Mouse (Mus musculus): ENCODE measurements around the gene Stard7. TPM values are rescaled to one million over a fixed set of nuclear protein-coding genes. Genes with fewer than 3 reads are reported as not detected.
"Not testable (repeated sequence)": the region's sequence is repeated elsewhere in the genome, so short reads cannot be mapped to it uniquely, and the experiment has no call there.

The Stard7 gene
- polyA plus RNA-seq, 1 experiment from 2014 or later = 92.5 TPM

DNA sequence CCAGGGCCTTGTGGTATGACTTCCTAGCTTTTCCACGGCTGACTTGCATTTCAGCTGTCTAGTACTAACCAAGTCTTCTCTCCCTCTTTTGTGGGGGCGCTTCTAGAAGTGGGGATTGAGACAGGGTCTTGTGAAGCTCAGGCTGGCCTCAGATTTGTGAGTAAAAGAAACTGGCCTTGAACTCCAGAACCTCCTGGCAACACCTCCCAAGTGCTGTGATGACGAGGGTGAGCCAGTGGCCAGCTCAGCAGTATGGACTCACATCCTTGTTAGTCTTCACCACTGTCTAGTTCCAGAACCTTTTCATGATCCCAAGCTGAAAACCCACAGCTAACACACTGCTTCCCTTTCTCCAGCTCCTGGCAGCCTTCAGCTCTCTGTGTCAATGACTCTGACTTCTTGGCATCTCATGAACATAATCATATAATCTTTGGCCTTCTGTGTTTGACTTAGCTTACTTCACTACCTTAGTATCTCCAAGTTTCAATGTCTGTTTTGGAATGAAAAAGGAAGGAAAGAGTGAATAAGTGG lies 15.3 kb upstream of the Stard7 start:
- no peak overlapping the region for H3K4me3 ChIP-seq
- no peak overlapping the region for H3K9ac ChIP-seq
- ATAC-seq (ENCODE audit: low FRiP score, low read depth) = no peak
- H3K4me1 ChIP-seq (replicated peaks) = peaks cover 17% of the 10 kb centered on the region
- H3K27ac ChIP-seq (replicated peaks) = no peak overlapping the region
- H3K4me2 ChIP-seq = no peak overlapping the region
- WGBS = 85% methylated on average over 3 of the region's 3 CpGs
- no peaks in the 10 kb centered on the region for H3K9me3 ChIP-seq
- H3K27me3 ChIP-seq = no peaks in the 10 kb centered on the region
- peaks cover 37% of the 10 kb centered on the region for H3K36me3 ChIP-seq

- H3K9me3 ChIP-seq = no peaks in the 10 kb centered on the region
- peaks cover 39% of the 10 kb centered on the region for H3K36me3 ChIP-seq
- no peak overlapping the region for H3K4me3 ChIP-seq
- H3K27me3 ChIP-seq = no peaks in the 10 kb centered on the region
- H3K27ac ChIP-seq (replicated peaks) = no peak overlapping the region
- H3K4me2 ChIP-seq = no peak overlapping the region
- no peak for ATAC-seq (ENCODE audit: low FRiP score, low read depth)
- peaks cover 11% of the 10 kb centered on the region for H3K4me1 ChIP-seq (replicated peaks)
- H3K9ac ChIP-seq = no peak overlapping the region
- 90% methylated on average over 6 of the region's 6 CpGs for WGBS
Measured at GRCm38 (mm10) chr2:127255294-127255693, 14.7 kb upstream of the Stard7 start.

GRCm38 (mm10) chr2:127259340-127259739 lies 10.7 kb upstream of the Stard7 start:
- H3K9me3 ChIP-seq = no peaks in the 10 kb centered on the region
- no peaks in the 10 kb centered on the region for H3K27me3 ChIP-seq
- no peak overlapping the region for H3K9ac ChIP-seq
- H3K4me1 ChIP-seq (replicated peaks) = no peaks in the 10 kb centered on the region
- no peak for ATAC-seq (ENCODE audit: low FRiP score, low read depth)
- no peak overlapping the region for H3K4me3 ChIP-seq
- H3K36me3 ChIP-seq = peaks cover 39% of the 10 kb centered on the region
- WGBS = 90% methylated on average over 5 of the region's 5 CpGs
- no peak overlapping the region for H3K4me2 ChIP-seq
- no peak overlapping the region for H3K27ac ChIP-seq (replicated peaks)

DNA sequence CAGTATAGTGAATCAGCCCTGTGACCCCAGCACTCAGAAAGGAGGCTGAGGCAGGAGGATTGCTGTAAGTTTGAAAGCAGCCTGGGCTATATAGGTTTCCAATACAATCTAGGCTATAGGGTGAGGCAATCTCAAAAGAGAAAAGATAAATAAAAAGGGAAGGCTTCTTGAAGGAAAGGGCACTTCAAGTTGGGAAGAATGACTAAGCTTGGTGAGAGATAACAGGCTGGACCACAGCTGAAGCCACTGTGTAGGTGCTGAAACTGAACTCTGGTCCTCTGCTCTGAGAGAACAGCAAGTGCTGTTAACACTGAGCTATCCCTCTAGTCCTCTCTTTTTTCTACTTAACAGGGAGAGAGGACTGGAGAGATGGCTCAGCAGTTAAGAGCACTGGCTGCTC lies 7.5 kb upstream of the Stard7 start:
- Histone ChIP-seq H3K27ac (replicated peaks) (no peak overlapping the region), H3K4me3 (no peak overlapping the region), H3K9me3 (no peaks in the 10 kb centered on the region), H3K9ac (no peak overlapping the region), H3K4me1 (replicated peaks) (no peaks in the 10 kb centered on the region), H3K27me3 (no peaks in the 10 kb centered on the region), H3K36me3 (peaks cover 22% of the 10 kb centered on the region), H3K4me2 (no peak overlapping the region)
- no peak for ATAC-seq (ENCODE audit: low FRiP score, low read depth)

- Histone ChIP-seq H3K27me3 (no peaks in the 10 kb centered on the region), H3K36me3 (no peaks in the 10 kb centered on the region), H3K4me2 (no peak overlapping the region), H3K9me3 (no peaks in the 10 kb centered on the region), H3K27ac (replicated peaks) (no peak overlapping the region), H3K9ac (no peak overlapping the region), H3K4me3 (no peak overlapping the region), H3K4me1 (replicated peaks) (peaks cover 21% of the 10 kb centered on the region)
- no peak for ATAC-seq (ENCODE audit: low FRiP score, low read depth)
- 42% methylated on average over 4 of the region's 4 CpGs for WGBS
Measured at GRCm38 (mm10) chr2:127267854-127268253, 2.2 kb upstream of the Stard7 start.

DNA sequence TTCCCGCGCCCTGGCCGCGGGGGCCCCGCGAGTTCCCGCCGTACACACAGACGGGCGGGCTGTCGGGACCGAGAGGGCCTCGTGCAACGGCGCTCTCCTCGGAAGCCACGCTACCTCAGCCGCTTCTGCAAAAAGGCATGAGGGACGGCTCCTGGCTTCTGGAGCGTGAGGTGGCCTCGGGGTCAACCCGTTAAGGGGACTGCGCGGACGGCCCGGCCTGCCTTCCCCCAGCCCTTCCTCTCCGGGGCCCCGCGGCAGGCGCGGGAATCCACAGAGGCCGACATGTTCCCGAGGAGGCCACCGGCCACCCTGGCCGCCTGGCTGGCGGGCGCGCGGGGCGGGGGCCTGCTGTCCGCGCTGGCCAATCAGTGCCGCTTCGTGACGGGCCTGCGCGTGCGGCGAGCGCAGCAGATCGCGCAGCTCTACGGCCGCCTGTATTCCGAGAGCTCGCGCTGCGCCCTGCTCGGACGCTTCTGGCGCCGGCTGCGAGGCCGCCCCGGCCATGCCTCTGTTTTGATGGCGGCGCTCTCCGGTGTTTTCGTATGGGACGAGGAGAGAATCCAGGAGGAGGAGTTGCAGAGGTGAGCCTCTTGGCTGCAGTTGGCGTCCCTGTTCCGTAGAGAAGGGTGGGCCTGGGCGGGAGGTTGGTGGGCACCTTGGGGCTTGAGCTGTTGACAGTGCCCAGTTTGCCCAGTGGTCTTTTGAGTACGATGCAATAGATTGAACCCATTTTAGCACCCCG lies 453 bp downstream of the Stard7 start:
- Histone ChIP-seq H3K27ac (replicated peaks) (peak overlapping the region; percentile 95), H3K4me3 (peak overlapping the region; percentile 98), H3K36me3 (no peaks in the 10 kb centered on the region), H3K4me2 (peak overlapping the region; percentile 91), H3K27me3 (no peaks in the 10 kb centered on the region), H3K9me3 (no peaks in the 10 kb centered on the region), H3K4me1 (replicated peaks) (peaks cover 39% of the 10 kb centered on the region), H3K9ac (peak overlapping the region; percentile 96)
- WGBS = under 1% methylated on average over 74 of the region's 75 CpGs
- peak; percentile 92 for ATAC-seq (ENCODE audit: low FRiP score, low read depth)

- WGBS = 9% methylated on average over 8 of the region's 8 CpGs
- no peaks in the 10 kb centered on the region for H3K27me3 ChIP-seq
- H3K4me3 ChIP-seq = peak overlapping the region; percentile 98
- H3K4me2 ChIP-seq = peak overlapping the region; percentile 91
- H3K36me3 ChIP-seq = no peaks in the 10 kb centered on the region
- peak overlapping the region; percentile 96 for H3K9ac ChIP-seq
- no peaks in the 10 kb centered on the region for H3K9me3 ChIP-seq
- H3K27ac ChIP-seq (replicated peaks) = peak overlapping the region; percentile 95
- no peak for ATAC-seq (ENCODE audit: low FRiP score, low read depth)
- peaks cover 39% of the 10 kb centered on the region for H3K4me1 ChIP-seq (replicated peaks)
Measured at GRCm38 (mm10) chr2:127271042-127271515, 1.1 kb downstream of the Stard7 start.

DNA sequence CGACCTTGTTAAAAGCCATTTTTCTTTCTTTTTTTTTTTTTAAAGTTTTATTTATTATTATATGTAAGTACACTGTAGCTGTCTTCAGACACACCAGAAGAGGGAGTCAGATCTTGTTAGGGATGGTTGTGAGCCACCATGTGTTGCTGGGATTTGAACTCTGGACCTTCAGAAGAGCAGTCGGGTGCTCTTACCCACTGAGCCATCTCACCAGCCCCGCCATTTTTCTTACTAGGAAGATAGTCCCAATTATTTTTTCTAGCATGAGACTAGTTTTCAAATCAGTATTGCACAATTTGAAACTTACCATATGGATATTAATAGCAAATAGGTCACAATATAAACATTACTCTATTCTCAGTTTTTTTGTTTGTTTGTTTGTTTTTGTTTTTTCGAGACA lies 2.0 kb downstream of the Stard7 start:
- not testable (repeated sequence) for H3K9me3 ChIP-seq; H3K27ac ChIP-seq (replicated peaks); H3K36me3 ChIP-seq; ATAC-seq (ENCODE audit: low FRiP score, low read depth); H3K9ac ChIP-seq; H3K4me3 ChIP-seq; H3K27me3 ChIP-seq
- Histone ChIP-seq H3K4me1 (replicated peaks) (peaks cover 39% of the 10 kb centered on the region), H3K4me2 (peak overlapping the region; percentile 91)
- 91% methylated on average over 4 of the region's 4 CpGs for WGBS

GRCm38 (mm10) chr2:127272806-127273205 lies 2.8 kb downstream of the Stard7 start:
- no peak for ATAC-seq (ENCODE audit: low FRiP score, low read depth)
- Histone ChIP-seq H3K4me3 (no peak overlapping the region), H3K9ac (no peak overlapping the region), H3K9me3 (no peaks in the 10 kb centered on the region), H3K27me3 (no peaks in the 10 kb centered on the region), H3K4me1 (replicated peaks) (peaks cover 39% of the 10 kb centered on the region), H3K36me3 (no peaks in the 10 kb centered on the region), H3K4me2 (0 out of 2 replicates have a peak overlapping the region, but pooled peaks have one; percentile 6), H3K27ac (replicated peaks) (no peak overlapping the region)
- 98% methylated on average over 3 of the region's 3 CpGs for WGBS

DNA sequence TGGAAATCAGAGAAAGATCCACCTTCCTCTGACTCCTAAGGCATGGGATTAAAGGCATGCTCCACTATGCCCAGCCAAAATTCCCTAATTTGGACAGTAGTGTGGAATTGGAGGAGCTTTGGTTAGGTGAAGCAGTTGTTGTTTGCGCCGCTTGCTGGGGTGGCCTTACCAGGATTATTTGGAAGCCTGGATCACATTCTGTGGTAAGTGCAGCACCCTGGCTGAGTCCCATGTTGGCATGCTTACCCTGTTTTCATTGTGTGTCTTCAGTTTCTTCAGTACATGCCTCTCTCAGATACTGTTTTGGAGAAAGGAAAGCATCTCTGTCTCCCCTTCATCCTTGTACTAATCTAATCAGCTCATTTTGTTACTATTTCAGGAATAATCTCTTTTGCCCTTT lies 4.6 kb downstream of the Stard7 start:
- no peaks in the 10 kb centered on the region for H3K36me3 ChIP-seq
- no peaks in the 10 kb centered on the region for H3K27me3 ChIP-seq
- no peak overlapping the region for H3K4me3 ChIP-seq
- H3K4me1 ChIP-seq (replicated peaks) = peaks cover 36% of the 10 kb centered on the region
- no peak overlapping the region for H3K9ac ChIP-seq
- 83% methylated on average over 2 of the region's 2 CpGs for WGBS
- no peak overlapping the region for H3K4me2 ChIP-seq
- H3K9me3 ChIP-seq = no peaks in the 10 kb centered on the region
- no peak overlapping the region for H3K27ac ChIP-seq (replicated peaks)
- no peak for ATAC-seq (ENCODE audit: low FRiP score, low read depth)

GRCm38 (mm10) chr2:127275551-127276320 lies 5.7 kb downstream of the Stard7 start:
- 84% methylated on average over 5 of the region's 5 CpGs for WGBS
- H3K36me3 ChIP-seq = no peaks in the 10 kb centered on the region
- H3K4me3 ChIP-seq = no peak overlapping the region

GRCm38 (mm10) chr2:127278162-127278561 lies 8.1 kb downstream of the Stard7 start:
- H3K4me1 ChIP-seq (replicated peaks) = peaks cover 15% of the 10 kb centered on the region
- H3K9ac ChIP-seq = no peak overlapping the region
- H3K36me3 ChIP-seq = no peaks in the 10 kb centered on the region
- no peak overlapping the region for H3K4me3 ChIP-seq
- ATAC-seq (ENCODE audit: low FRiP score, low read depth) = no peak
- H3K9me3 ChIP-seq = no peaks in the 10 kb centered on the region
- no peaks in the 10 kb centered on the region for H3K27me3 ChIP-seq
- H3K4me2 ChIP-seq = no peak overlapping the region
- no peak overlapping the region for H3K27ac ChIP-seq (replicated peaks)

More at GRCm38 (mm10) chr2:127275551-127276320, 5.7 kb downstream of the Stard7 start:
- no peak for ATAC-seq (ENCODE audit: low FRiP score, low read depth)
- Histone ChIP-seq H3K9ac (no peak overlapping the region), H3K27me3 (no peaks in the 10 kb centered on the region), H3K27ac (replicated peaks) (no peak overlapping the region), H3K4me2 (no peak overlapping the region), H3K9me3 (no peaks in the 10 kb centered on the region), H3K4me1 (replicated peaks) (peaks cover 35% of the 10 kb centered on the region)
